ENCODE assay signal across 8 mouse cellular contexts in the genomic region with DNA sequence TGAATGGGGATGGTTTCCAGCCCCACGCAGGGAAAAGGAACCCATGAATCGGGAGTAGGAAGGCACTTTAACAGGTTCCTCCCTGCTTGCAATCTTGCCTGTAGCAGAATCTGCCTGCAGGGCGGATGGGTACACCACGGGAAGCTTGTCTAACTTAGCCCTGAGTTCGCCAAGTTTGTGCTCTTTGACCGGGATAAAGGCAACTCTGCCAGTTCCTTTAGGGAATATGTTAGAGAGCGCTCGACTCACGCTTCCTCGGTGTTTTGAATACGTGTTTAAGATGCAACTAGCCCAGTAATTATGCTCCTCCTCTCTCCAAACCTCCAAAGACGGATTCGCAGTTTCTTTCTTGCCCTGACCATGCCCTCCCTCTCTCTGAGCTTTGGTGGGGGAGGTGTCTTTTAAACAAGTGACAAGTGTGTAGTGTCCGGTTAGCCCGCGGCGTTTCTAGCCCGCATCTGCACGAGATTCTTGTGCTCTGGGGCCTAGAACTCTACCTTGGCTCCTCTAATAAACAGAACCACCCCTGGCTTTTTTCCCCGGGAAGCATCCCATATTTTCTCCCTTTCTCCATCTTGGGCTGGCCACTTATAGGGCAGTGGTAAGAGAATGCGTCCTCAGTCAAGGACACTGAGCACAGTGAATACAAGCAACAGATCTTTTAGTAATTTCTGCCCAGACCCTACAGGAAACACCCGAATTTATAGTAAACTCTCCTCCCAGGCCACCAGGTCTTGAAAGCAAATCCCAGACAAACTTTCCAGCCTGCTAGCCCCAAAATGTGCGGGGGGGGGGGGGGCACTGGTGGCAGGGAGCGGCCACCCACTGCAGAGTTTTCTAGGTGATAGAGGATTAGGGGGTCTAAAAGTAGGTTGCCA. TPM values are rescaled to one million over a fixed set of nuclear protein-coding genes. Genes with fewer than 3 reads are reported as not detected.
DNase-seq lines count a peak whose midpoint lies in the region; ATAC-seq and TF ChIP-seq lines count a peak whose summit lies in the region.

No protein-coding gene starts in this region.

- DNase-seq in heart, adult 8-10 months (ENCODE audit: low spot score) = no peak
- no peak for DNase-seq in left cerebral cortex, adult 18-20 months (ENCODE audit: low spot score in 2 of 2)
- no peak for DNase-seq in frontal cortex, postnatal 25 days (ENCODE audit: low spot score in 2 of 2)

- 0 out of 2 replicates have a peak overlapping the region, but pooled peaks have one; percentile 73 for H3K9ac ChIP-seq in heart, embryonic 14.5 days (ENCODE audit: low read length)
- no peak overlapping the region for H3K9ac ChIP-seq in hindbrain, embryonic 15.5 days
- H3K9ac ChIP-seq in neural tube, embryonic 12.5 days = no peak overlapping the region

- WGBS in heart, embryonic 14.5 days = 16% methylated on average over 23 of the region's 24 CpGs
- 5% methylated on average over 24 of the region's 24 CpGs for WGBS in hindbrain, embryonic 15.5 days
- 2% methylated on average over 24 of the region's 24 CpGs for WGBS in neural tube, embryonic 12.5 days

- peaks cover 91% of the 10 kb centered on the region for H3K27me3 ChIP-seq in heart, embryonic 14.5 days (ENCODE audit: control insufficient read depth, insufficient read depth, low read length)
- peaks cover 93% of the 10 kb centered on the region for H3K27me3 ChIP-seq in hindbrain, embryonic 15.5 days
- peaks cover 98% of the 10 kb centered on the region for H3K27me3 ChIP-seq in neural tube, embryonic 12.5 days (replicated peaks)

- TF ChIP-seq POLR2A in bone marrow macrophage, adult 2 months (IDR thresholded peaks at IDR 0.05; ENCODE audit: borderline replicate concordance, low read depth, low read length) = no peak

- H3K4me2 ChIP-seq in heart, embryonic 14.5 days (ENCODE audit: low read length) = peak overlapping the region; percentile 96
- peak overlapping the region; percentile 99 for H3K4me2 ChIP-seq in hindbrain, embryonic 15.5 days
- H3K4me2 ChIP-seq in neural tube, embryonic 12.5 days (replicated peaks) = peak overlapping the region; percentile 98

- H3K4me3 ChIP-seq in heart, embryonic 14.5 days (ENCODE audit: control insufficient read depth in 1 of 2, insufficient read depth in 1 of 2, low read depth in 1 of 2, low read length in 2 of 2) = peak overlapping the region; percentile 37 to 55; a peak in 3 of 4 replicates
- peak overlapping the region; percentile 62 for H3K4me3 ChIP-seq in bone marrow macrophage, adult 2 months (ENCODE audit: insufficient read depth, low read length)
- peak overlapping the region; percentile 49 for H3K4me3 ChIP-seq in hindbrain, embryonic 15.5 days
- H3K4me3 ChIP-seq in neural tube, embryonic 12.5 days = no peak overlapping the region

- ATAC-seq in heart, embryonic 14.5 days (ENCODE audit: insufficient number of reproducible peaks, insufficient read depth, low FRiP score, low read depth) = no peak
- no peak for ATAC-seq in hindbrain, embryonic 15.5 days (ENCODE audit: low FRiP score, low read depth)
- no peak for ATAC-seq in neural tube, embryonic 12.5 days (ENCODE audit: low FRiP score, low read depth)
- ATAC-seq in activated CD4-positive, CD25-positive, alpha-beta regulatory T cell, adult 4 months = no peak

- TF ChIP-seq CTCF in bone marrow macrophage, adult 2 months (IDR thresholded peaks at IDR 0.05; ENCODE audit: low read depth, low read length) = no peak

- H3K36me3 ChIP-seq in heart, embryonic 14.5 days (ENCODE audit: control insufficient read depth, insufficient read depth, low read length) = no peaks in the 10 kb centered on the region
- H3K36me3 ChIP-seq in hindbrain, embryonic 15.5 days = no peaks in the 10 kb centered on the region
- H3K36me3 ChIP-seq in neural tube, embryonic 12.5 days = no peaks in the 10 kb centered on the region

- no peaks in the 10 kb centered on the region for H3K9me3 ChIP-seq in heart, embryonic 14.5 days (ENCODE audit: control insufficient read depth, low read length)
- no peaks in the 10 kb centered on the region for H3K9me3 ChIP-seq in hindbrain, embryonic 15.5 days
- H3K9me3 ChIP-seq in neural tube, embryonic 12.5 days = no peaks in the 10 kb centered on the region

- no peak overlapping the region for H3K27ac ChIP-seq in heart, embryonic 14.5 days (replicated peaks in 1 of 2; ENCODE audit: control insufficient read depth in 1 of 2, insufficient read depth in 1 of 2, low read depth in 2 of 2, low read length in 2 of 2)
- no peak overlapping the region for H3K27ac ChIP-seq in bone marrow macrophage, adult 2 months (ENCODE audit: insufficient read depth, low read depth, low read length)
- no peak overlapping the region for H3K27ac ChIP-seq in hindbrain, embryonic 15.5 days (replicated peaks)
- no peak overlapping the region for H3K27ac ChIP-seq in neural tube, embryonic 12.5 days

- peaks cover 2 to 24% of the 10 kb centered on the region in 2 experiments for H3K4me1 ChIP-seq in heart, embryonic 14.5 days (ENCODE audit: control insufficient read depth in 2 of 2, insufficient read depth in 2 of 2, low read length in 2 of 2)
- 0 out of 2 replicates have a peak, but pooled peaks cover 2% of the 10 kb centered on the region for H3K4me1 ChIP-seq in bone marrow macrophage, adult 2 months (ENCODE audit: control insufficient read depth, insufficient read depth, low read length)
- H3K4me1 ChIP-seq in hindbrain, embryonic 15.5 days (replicated peaks) = peaks cover 53% of the 10 kb centered on the region
- H3K4me1 ChIP-seq in neural tube, embryonic 12.5 days = peaks cover 35% of the 10 kb centered on the region

RNA-seq across cellular contexts. Expression of a gene that starts 1.4 kb away (rescaled TPM):
- 0.08 and 0.11 TPM in 2 replicates for polyA plus RNA-seq in heart, embryonic 14.5 days (2014; fragmentation: Nextera tagmentation; extraction: Ambion mirVana)
- total RNA-seq in heart, adult 8-10 months (2022) = under 1 TPM; 0.41 to 0.60 (median 0.46) TPM
- not detected in 2 replicates for polyA plus RNA-seq in bone marrow macrophage, adult 2 months (2012; ENCODE audit: insufficient read depth, insufficient read length, missing spikeins)
- 0.05 and 0.22 TPM in 2 replicates for polyA plus RNA-seq in hindbrain, embryonic 15.5 days (2015; fragmentation: Nextera tagmentation; extraction: Ambion mirVana)
- polyA plus RNA-seq in neural tube, embryonic 12.5 days (2016; fragmentation: Nextera tagmentation; extraction: Ambion mirVana) = 0.32 and 0.43 TPM in 2 replicates
- under 1 TPM; 0.21 to 0.37 TPM for total RNA-seq in left cerebral cortex, adult 18-20 months (2021)
- polyA plus RNA-seq in activated CD4-positive, CD25-positive, alpha-beta regulatory T cell, adult 4 months (2017; shearing (Covaris generic)) = not detected
